Comparison of ENCODE assay signal across 28 mouse cellular contexts in the genomic region with DNA sequence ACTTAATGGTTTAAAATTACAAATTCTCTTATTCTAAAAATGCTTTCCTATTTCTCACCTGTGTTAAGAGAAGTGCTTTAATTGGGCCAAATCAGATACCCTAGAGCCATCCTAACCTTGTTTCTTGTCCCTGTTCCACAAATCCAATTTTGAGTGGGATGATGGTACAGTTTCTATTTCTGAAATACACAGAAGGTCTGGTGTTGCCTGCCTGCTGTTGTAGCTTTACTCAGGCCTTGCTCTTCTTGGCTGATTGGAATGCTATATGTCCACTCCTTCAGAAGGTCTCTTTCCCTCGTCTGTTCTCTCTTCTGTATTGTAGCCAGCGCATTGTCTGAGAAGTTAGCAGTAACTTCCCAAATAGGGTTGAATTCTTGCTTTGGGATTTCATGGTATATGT.
"Had no signal": no experiment of that assay in that cellular context is flagged by ENCODE, and none has a peak within 500 bp of the region (broad histone marks: within the 10 kb centered on the region; RNA-seq: fewer than 3 reads in every experiment).

No protein-coding gene starts in this region.

- DNase-seq: gastrocnemius, adult 2 months; gastrocnemius, postnatal 10 days; gastrocnemius, postnatal 25 days; heart, adult 18-20 months; heart, postnatal 10 days; heart, postnatal 4 days; kidney, adult 18-20 months; kidney, adult 8-10 months; kidney, postnatal 10 days; kidney, postnatal 25 days; kidney, postnatal 4 days; layer of hippocampus, adult 9-11 months; liver; liver, embryonic 13.5 days; liver, postnatal 0 days had no signal

- H3K4me1 ChIP-seq: hindbrain, embryonic 10.5 days; hindbrain, embryonic 12.5 days had no signal

- ATAC-seq: inflammation-experienced regulatory T-cells, adult 6 months; intestine, embryonic 15.5 days; intestine, postnatal 0 days; liver, postnatal 0 days had no signal

- H3K4me2 ChIP-seq: heart, embryonic 12.5 days; hindbrain, embryonic 12.5 days; hindbrain, embryonic 15.5 days; intestine, embryonic 15.5 days; limb, embryonic 12.5 days; liver, embryonic 11.5 days; liver, embryonic 13.5 days; liver, embryonic 15.5 days had no signal

- H3K4me3 ChIP-seq: gastrocnemius, adult 2 months; heart, embryonic 10.5 days; heart, embryonic 12.5 days; hindbrain, embryonic 10.5 days; hindbrain, embryonic 12.5 days; hindbrain, embryonic 15.5 days; intestine, embryonic 15.5 days; left cerebral cortex, adult 2 months; limb, embryonic 10.5 days; limb, embryonic 12.5 days; liver, embryonic 13.5 days; liver, embryonic 15.5 days had no signal

- H3K36me3 ChIP-seq: intestine, embryonic 15.5 days had no signal

- H3K9ac ChIP-seq: heart, embryonic 12.5 days; hindbrain, embryonic 12.5 days; hindbrain, embryonic 15.5 days; intestine, embryonic 15.5 days; limb, embryonic 12.5 days; liver, embryonic 13.5 days; liver, embryonic 15.5 days; liver, postnatal 0 days had no signal

- H3K27me3 ChIP-seq: heart, embryonic 12.5 days; hindbrain, embryonic 12.5 days; hindbrain, embryonic 15.5 days; intestine, embryonic 15.5 days; limb, embryonic 12.5 days; liver, embryonic 13.5 days; liver, embryonic 15.5 days had no signal

- H3K9me3 ChIP-seq: heart, embryonic 10.5 days; heart, embryonic 12.5 days; hindbrain, embryonic 15.5 days; intestine, embryonic 15.5 days; limb, embryonic 10.5 days; liver, embryonic 13.5 days; liver, embryonic 15.5 days had no signal

- H3K27ac ChIP-seq: gastrocnemius, adult 2 months; heart, embryonic 10.5 days; hindbrain, embryonic 10.5 days; hindbrain, embryonic 12.5 days; hindbrain, embryonic 15.5 days; intestine, embryonic 15.5 days; left cerebral cortex, adult 2 months; limb, embryonic 10.5 days; limb, embryonic 12.5 days; liver, embryonic 13.5 days; liver, embryonic 15.5 days had no signal
